ENCODE assay signal across 13 mouse cellular contexts in genomic region chr2:94764852-94765435, GRCm38 (mm10).
DNase-seq lines count a peak whose midpoint lies in the region; ATAC-seq and TF ChIP-seq lines count a peak whose summit lies in the region.
"Had no signal": no experiment of that assay in that cellular context is flagged by ENCODE, and none has a peak within 500 bp of the region (broad histone marks: within the 10 kb centered on the region; RNA-seq: fewer than 3 reads in every experiment).

No protein-coding gene starts in this region.

- TF ChIP-seq CTCF in forebrain, postnatal 0 days (IDR thresholded peaks at IDR 0.05; ENCODE audit: low read depth): no peak

- peak; percentile 19 for DNase-seq in ES-E14 (ENCODE audit: low read depth, low spot score)
- peak; percentile 57 for DNase-seq in embryo, embryonic 11 days
- peak; percentile 41 for DNase-seq in forebrain, postnatal 0 days
- DNase-seq in lung, postnatal 25 days (ENCODE audit: low spot score): no peak
- no peak for DNase-seq in thymus, postnatal 36 days
- DNase-seq in cerebellum, postnatal 14 days: no peak
- DNase-seq: adrenal gland, postnatal 25 days; cerebellum, adult 8-10 months; kidney, adult 9 months had no signal

- H3K4me1 ChIP-seq in ES-E14 (ENCODE audit: control insufficient read depth in 2 of 2, insufficient read depth in 2 of 2, low read length in 2 of 2, poor library complexity in 1 of 2): peaks cover 0 to 3% of the 10 kb centered on the region in 2 experiments; a peak in 1 of 4 replicates
- H3K4me1 ChIP-seq in forebrain, postnatal 0 days (ENCODE audit: insufficient read depth): 0 out of 2 replicates have a peak, but pooled peaks cover 6% of the 10 kb centered on the region
- peaks cover 12% of the 10 kb centered on the region for H3K4me1 ChIP-seq in midbrain, embryonic 13.5 days (replicated peaks)
- H3K4me1 ChIP-seq in liver, embryonic 12.5 days: no peaks in the 10 kb centered on the region
- H3K4me1 ChIP-seq: megakaryocyte, embryonic 14.5 days had no signal

- no peak overlapping the region for H3K27ac ChIP-seq in ES-E14 (ENCODE audit: insufficient read depth, low read depth, low read length, poor library complexity, severe bottlenecking)
- no peak overlapping the region for H3K27ac ChIP-seq in forebrain, postnatal 0 days (ENCODE audit: low read depth, low read length)
- peak overlapping the region; percentile 67; the same call in 1 of the 2 replicates for H3K27ac ChIP-seq in midbrain, embryonic 13.5 days
- no peak overlapping the region for H3K27ac ChIP-seq in liver, embryonic 12.5 days
- H3K27ac ChIP-seq: liver, embryonic 14.5 days had no signal

- ATAC-seq in forebrain, postnatal 0 days: peak; percentile 93
- ATAC-seq in midbrain, embryonic 13.5 days: peak; percentile 90
- no peak for ATAC-seq in liver, embryonic 12.5 days

- in situ Hi-C loops in ES-E14 (cut with MboI; ENCODE audit: low sequenced_read_pairs in 2 of 2, unreplicated experiment in 2 of 2): no loop called here

- H3K27me3 ChIP-seq in forebrain, postnatal 0 days (ENCODE audit: insufficient read depth, low read length): no peaks in the 10 kb centered on the region
- no peaks in the 10 kb centered on the region for H3K27me3 ChIP-seq in midbrain, embryonic 13.5 days
- no peaks in the 10 kb centered on the region for H3K27me3 ChIP-seq in liver, embryonic 12.5 days (replicated peaks)
- H3K27me3 ChIP-seq: megakaryocyte, embryonic 14.5 days had no signal

- H3K9me3 ChIP-seq in ES-E14 (ENCODE audit: control insufficient read depth, insufficient read depth, low read depth, low read length): no peaks in the 10 kb centered on the region
- H3K9me3 ChIP-seq in forebrain, postnatal 0 days (ENCODE audit: low read length): no peaks in the 10 kb centered on the region
- no peaks in the 10 kb centered on the region for H3K9me3 ChIP-seq in midbrain, embryonic 13.5 days
- 0 out of 2 replicates have a peak, but pooled peaks cover 4% of the 10 kb centered on the region for H3K9me3 ChIP-seq in liver, embryonic 12.5 days (replicated peaks)

- no peak overlapping the region for H3K4me2 ChIP-seq in forebrain, postnatal 0 days (ENCODE audit: low read depth)
- H3K4me2 ChIP-seq in midbrain, embryonic 13.5 days (replicated peaks): peak overlapping the region; percentile 37
- no peak overlapping the region for H3K4me2 ChIP-seq in liver, embryonic 12.5 days

- H3K9ac ChIP-seq in ES-E14 (ENCODE audit: insufficient read depth, low read depth, low read length, poor library complexity, severe bottlenecking): no peak overlapping the region
- H3K9ac ChIP-seq in forebrain, postnatal 0 days: no peak overlapping the region
- no peak overlapping the region for H3K9ac ChIP-seq in midbrain, embryonic 13.5 days (replicated peaks)
- H3K9ac ChIP-seq in liver, embryonic 12.5 days: no peak overlapping the region
- H3K9ac ChIP-seq: liver, embryonic 14.5 days had no signal

- WGBS in forebrain, postnatal 0 days: 8% methylated on average over 8 of the region's 8 CpGs
- 8% methylated on average over 8 of the region's 8 CpGs for WGBS in midbrain, embryonic 13.5 days
- 35% methylated on average over 8 of the region's 8 CpGs for WGBS in liver, embryonic 12.5 days (ENCODE audit: insufficient replicate concordance)

- no peaks in the 10 kb centered on the region for H3K36me3 ChIP-seq in ES-E14 (ENCODE audit: control insufficient read depth, insufficient read depth, low read length, poor library complexity, severe bottlenecking)
- no peaks in the 10 kb centered on the region for H3K36me3 ChIP-seq in forebrain, postnatal 0 days (ENCODE audit: insufficient read depth)
- H3K36me3 ChIP-seq in midbrain, embryonic 13.5 days: no peaks in the 10 kb centered on the region
- no peaks in the 10 kb centered on the region for H3K36me3 ChIP-seq in liver, embryonic 12.5 days

- no peak overlapping the region for H3K4me3 ChIP-seq in ES-E14 (ENCODE audit: insufficient read depth in 1 of 2, low read depth in 1 of 2, low read length in 2 of 2, poor library complexity in 1 of 2, severe bottlenecking in 1 of 2)
- H3K4me3 ChIP-seq in forebrain, postnatal 0 days (ENCODE audit: low read depth, low read length): no peak overlapping the region
- no peak overlapping the region for H3K4me3 ChIP-seq in midbrain, embryonic 13.5 days (replicated peaks)
- H3K4me3 ChIP-seq in liver, embryonic 12.5 days: no peak overlapping the region
- H3K4me3 ChIP-seq: megakaryocyte, embryonic 14.5 days had no signal

TF ChIP-seq in ES-E14, 5 proteins besides CTCF, POLR2A, EP300 and RAD21:
- no peak for TF ChIP-seq ZNF384 (IDR thresholded peaks at IDR 0.05; ENCODE audit: low read depth, low read length)
- no peak for TF ChIP-seq HCFC1 (IDR thresholded peaks at IDR 0.05; ENCODE audit: borderline replicate concordance, insufficient read depth, low read length)
- no peak for TF ChIP-seq CHD2 (IDR thresholded peaks at IDR 0.05; ENCODE audit: low read depth, low read length)
- no peak for TF ChIP-seq MAFK (IDR thresholded peaks at IDR 0.05; ENCODE audit: insufficient read depth, low read depth, low read length)
- TF ChIP-seq ZC3H11A (IDR thresholded peaks at IDR 0.05; ENCODE audit: borderline replicate concordance, low read depth, low read length): no peak

Comparison
In these comparisons a context has a peak if more than half of its experiments do, and no peak if none do; other contexts are left out.
1. DNase-seq: peak in ES-E14 (single experiment), embryo, embryonic 11 days (single experiment) and forebrain, postnatal 0 days (single experiment); none in lung, postnatal 25 days (single experiment), thymus, postnatal 36 days (0 of 2) and cerebellum, postnatal 14 days (0 of 2).